Mouse (Mus musculus) thymus, postnatal 10 days (tissue): Measurements from ENCODE around the gene Kmt2b.

ENCODE experiments used
- DNase-seq, 2 experiments: peaks; one replicate each; pipeline ENCODE4 v3.0.0; 2021; ENCODE audit warnings: low spot score in 2 of 2

Gene Kmt2b

GRCm38 (mm10) chr7:30534633-30535577 lies 53.6 kb downstream of the Kmt2b start, which contains the start of gene Arhgap33:
Arhgap33 (minus strand) TSS chr7:30535060.
- DNase-seq: peak; percentile 97

- no peak for DNase-seq
Measured at GRCm38 (mm10) chr7:30533941-30534632, 54.4 kb downstream of the Kmt2b start.

- DNase-seq: no peak
Measured at GRCm38 (mm10) chr7:30532931-30533330, 55.6 kb downstream of the Kmt2b start.

GRCm38 (mm10) chr7:30531291-30531815 lies 57.2 kb downstream of the Kmt2b start:
- no peak for DNase-seq

- no peak for DNase-seq
Measured at GRCm38 (mm10) chr7:30526981-30527380, 61.5 kb downstream of the Kmt2b start.

- DNase-seq: no peak
Measured at GRCm38 (mm10) chr7:30526399-30526798, 62.1 kb downstream of the Kmt2b start.

GRCm38 (mm10) chr7:30525954-30526353 lies 62.6 kb downstream of the Kmt2b start:
- DNase-seq: no peak

GRCm38 (mm10) chr7:30524487-30524886 lies 64.0 kb downstream of the Kmt2b start:
- no peak for DNase-seq

- no peak for DNase-seq
Measured at GRCm38 (mm10) chr7:30522871-30523270, 65.7 kb downstream of the Kmt2b start.

- DNase-seq: no peak
Measured at GRCm38 (mm10) chr7:30520856-30521255, 67.7 kb downstream of the Kmt2b start.

- DNase-seq: no peak
Measured at GRCm38 (mm10) chr7:30520396-30520795, 68.1 kb downstream of the Kmt2b start.
